Mouse (Mus musculus) testis, postnatal 14 days (tissue): ENCODE data around the gene Hs3st3a1.

Experiments
- DNase-seq: peaks from one replicate; pipeline ENCODE4 v3.0.0; 2021; ENCODE audit warnings: low spot score

Gene Hs3st3a1

GRCm38 (mm10) chr11:64434611-64435545, at the start of gene Hs3st3a1:
TSS of gene Hs3st3a1 (plus strand) at chr11:64435332.
- peak; percentile 74 for DNase-seq

GRCm38 (mm10) chr11:64386333-64386732, 48.8 kb upstream of the Hs3st3a1 start:
- DNase-seq = no peak

- no peak for DNase-seq
Observed at GRCm38 (mm10) chr11:64396331-64396881, 38.7 kb upstream of the Hs3st3a1 start.

- no peak for DNase-seq
Observed at GRCm38 (mm10) chr11:64396949-64397348, 38.2 kb upstream of the Hs3st3a1 start.

- DNase-seq = no peak
Observed at GRCm38 (mm10) chr11:64397612-64398011, 37.5 kb upstream of the Hs3st3a1 start.

- DNase-seq = no peak
Observed at GRCm38 (mm10) chr11:64400534-64401093, 34.5 kb upstream of the Hs3st3a1 start.

GRCm38 (mm10) chr11:64418969-64419368, 16.2 kb upstream of the Hs3st3a1 start:
- DNase-seq = no peak

- peak; percentile 23 for DNase-seq
Observed at GRCm38 (mm10) chr11:64435546-64436411, 647 bp downstream of the Hs3st3a1 start.

- DNase-seq = no peak
Observed at GRCm38 (mm10) chr11:64436412-64436727, 1.2 kb downstream of the Hs3st3a1 start, which contains the start of gene F930015N05Rik. TSS of gene F930015N05Rik (minus strand) at chr11:64436653.

GRCm38 (mm10) chr11:64436791-64437298, 1.7 kb downstream of the Hs3st3a1 start:
- no peak for DNase-seq

GRCm38 (mm10) chr11:64437721-64438120, 2.6 kb downstream of the Hs3st3a1 start:
- DNase-seq = no peak

GRCm38 (mm10) chr11:64438909-64439308, 3.8 kb downstream of the Hs3st3a1 start:
- DNase-seq = no peak

GRCm38 (mm10) chr11:64442119-64442518, 7.0 kb downstream of the Hs3st3a1 start:
- no peak for DNase-seq

GRCm38 (mm10) chr11:64442701-64443100, 7.6 kb downstream of the Hs3st3a1 start:
- no peak for DNase-seq

GRCm38 (mm10) chr11:64445227-64445626, 10.1 kb downstream of the Hs3st3a1 start:
- DNase-seq = no peak

GRCm38 (mm10) chr11:64448586-64449315, 13.6 kb downstream of the Hs3st3a1 start:
- DNase-seq = no peak

GRCm38 (mm10) chr11:64461746-64462145, 26.6 kb downstream of the Hs3st3a1 start:
- DNase-seq = no peak

GRCm38 (mm10) chr11:64468737-64469136, 33.6 kb downstream of the Hs3st3a1 start:
- no peak for DNase-seq

- no peak for DNase-seq
Observed at GRCm38 (mm10) chr11:64470689-64471088, 35.6 kb downstream of the Hs3st3a1 start.

GRCm38 (mm10) chr11:64473679-64474078, 38.5 kb downstream of the Hs3st3a1 start:
- DNase-seq = no peak

GRCm38 (mm10) chr11:64481445-64481844, 46.3 kb downstream of the Hs3st3a1 start:
- DNase-seq = no peak
